Mouse (Mus musculus) mature B cell (primary cell): ENCODE results near the gene Pdzk1.

Source experiments
- in situ Hi-C: fragments of 300-500 bp; cut with MboI; formaldehyde crosslinking; loops from 2 replicates; pipeline ENCODE4 v1.14.3; 2019

Gene Pdzk1

GRCm38 (mm10) chr3:96836414-96836813, 7.3 kb downstream of the Pdzk1 start:
- in situ Hi-C loops, result no loop called here

GRCm38 (mm10) chr3:96838996-96839645, 10.0 kb downstream of the Pdzk1 start:
- in situ Hi-C loops, result no loop called here

DNA sequence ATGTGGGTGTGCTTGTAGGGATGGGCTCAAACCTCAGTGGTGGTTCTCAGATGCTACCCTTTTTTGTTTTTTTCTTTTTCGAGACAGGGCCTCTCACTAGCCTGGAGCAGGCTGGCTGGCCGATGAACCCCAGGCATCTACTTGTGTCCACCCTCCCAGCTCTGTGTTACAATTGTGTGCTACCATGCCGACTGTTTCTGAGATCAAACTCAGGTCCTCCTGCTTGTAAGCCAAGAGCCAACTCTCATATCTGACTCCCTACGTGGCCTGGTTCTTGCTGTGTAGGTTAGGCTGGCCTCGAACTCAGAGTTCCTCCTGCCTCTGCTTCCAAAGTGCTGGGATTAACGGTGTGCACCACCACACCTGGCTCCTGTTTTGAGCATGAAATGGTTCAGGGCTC, 16.1 kb downstream of the Pdzk1 start:
- in situ Hi-C loops, result no loop called here

DNA sequence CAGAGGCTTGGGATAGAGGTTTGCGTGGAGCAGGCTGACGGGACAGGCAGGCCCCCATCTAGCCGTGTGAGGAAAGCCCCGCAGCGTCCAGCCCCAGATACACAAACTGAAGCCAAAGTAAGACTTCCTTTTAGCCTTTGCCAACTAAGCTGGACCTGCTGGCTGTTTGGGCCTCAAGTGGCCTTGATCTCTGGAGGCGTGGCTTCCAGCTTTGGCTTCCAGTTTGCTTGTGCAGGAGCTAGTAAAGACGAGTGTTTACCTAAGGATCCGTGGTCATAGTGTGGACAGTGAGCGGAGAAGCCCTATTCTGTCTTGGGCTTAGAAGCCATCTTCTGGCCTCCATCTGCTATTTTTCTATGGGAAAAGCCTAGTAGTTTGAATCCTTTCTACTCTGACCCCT, 16.7 kb downstream of the Pdzk1 start:
- in situ Hi-C loops, result no loop called here

GRCm38 (mm10) chr3:96846985-96847384, 17.9 kb downstream of the Pdzk1 start:
- in situ Hi-C loops, result no loop called here

DNA sequence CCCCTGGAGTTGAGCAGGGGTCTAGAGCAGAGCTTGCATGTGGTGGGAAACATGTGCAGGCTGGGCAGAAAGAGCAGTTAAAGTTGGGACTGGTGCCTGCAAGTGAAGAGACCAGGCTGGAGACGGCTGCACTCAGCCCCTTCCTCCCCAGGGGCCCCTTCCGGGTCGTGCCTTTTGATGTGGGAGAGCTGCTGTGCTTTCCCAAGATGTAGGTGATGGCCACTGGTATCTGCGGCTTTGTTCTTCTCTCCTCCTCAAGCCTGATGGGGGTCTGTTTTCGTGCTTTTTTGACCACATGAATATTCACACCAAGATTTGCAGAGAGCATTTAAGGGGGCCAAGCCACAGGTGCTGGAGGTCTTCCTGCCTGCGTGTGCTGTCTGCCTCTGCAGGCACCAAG, 18.6 kb downstream of the Pdzk1 start:
- in situ Hi-C loops, result no loop called here

DNA sequence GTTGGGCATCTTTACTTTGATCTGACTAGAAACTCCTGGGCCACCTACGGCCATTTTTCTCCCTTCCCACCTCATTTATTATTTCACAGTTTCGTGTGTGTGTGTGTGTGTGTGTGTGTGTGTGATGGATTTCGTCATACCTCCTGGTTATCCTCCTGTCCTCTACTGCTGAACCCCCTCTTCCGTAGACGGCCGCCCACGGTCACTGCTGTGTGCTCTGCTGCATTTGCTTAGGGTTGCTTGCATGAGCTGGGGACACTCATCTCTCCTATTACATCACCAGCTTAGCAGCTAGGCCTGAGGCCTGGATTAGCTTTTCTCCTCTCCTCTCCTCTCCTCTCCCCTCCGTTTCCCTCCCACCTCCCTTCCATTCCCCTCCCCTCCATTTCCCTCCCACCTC, 19.4 kb downstream of the Pdzk1 start:
- in situ Hi-C loops, result no loop called here

DNA sequence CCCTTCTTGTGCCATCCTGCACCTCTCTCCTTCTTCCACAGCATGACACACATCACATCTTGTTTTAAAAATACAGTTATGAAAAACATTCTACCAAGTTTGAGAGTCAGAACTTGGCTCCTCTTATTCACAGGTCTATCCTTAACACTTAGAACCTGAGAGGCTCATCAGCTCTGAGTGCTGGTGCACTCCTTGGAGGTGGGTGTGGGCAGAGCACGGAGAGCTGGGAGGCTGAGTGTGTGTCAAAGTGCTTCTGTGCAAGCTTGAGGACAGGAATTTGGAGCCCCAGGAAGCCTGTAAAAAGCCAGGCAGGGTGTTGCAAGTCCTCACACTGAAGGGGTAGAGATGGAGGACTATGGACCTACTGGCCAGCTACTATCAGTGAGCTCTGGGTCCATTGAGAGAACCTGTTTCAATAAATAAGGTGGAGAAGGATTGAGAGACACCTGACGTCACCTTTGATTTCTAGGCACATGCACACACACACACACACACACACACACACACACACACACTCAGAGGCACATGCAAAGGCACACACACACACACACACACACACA, 20.2 kb downstream of the Pdzk1 start:
- in situ Hi-C loops, result no loop called here

- in situ Hi-C loops, result no loop called here
Observed at GRCm38 (mm10) chr3:96852561-96852960, 23.5 kb downstream of the Pdzk1 start.

DNA sequence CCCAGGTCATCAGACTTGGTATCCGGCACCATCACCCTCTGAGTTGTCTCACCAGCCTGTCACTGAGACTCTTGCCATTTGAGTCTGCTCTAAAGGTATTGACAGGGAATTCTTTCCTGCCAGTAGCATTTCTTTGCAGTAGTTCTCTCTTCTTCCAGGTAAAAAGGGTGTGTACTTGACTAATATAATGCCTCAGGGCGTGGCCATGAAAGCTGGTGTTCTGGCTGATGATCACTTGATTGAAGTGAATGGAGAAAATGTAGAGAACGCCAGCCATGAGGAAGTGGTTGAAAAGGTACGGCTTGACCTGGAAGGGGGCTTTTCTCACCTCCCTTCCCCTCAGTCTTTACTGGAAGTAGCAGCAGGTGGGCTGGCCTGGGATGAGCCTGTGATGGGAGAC, 25.3 kb downstream of the Pdzk1 start:
- in situ Hi-C loops, result no loop called here

GRCm38 (mm10) chr3:96855833-96856232, 26.7 kb downstream of the Pdzk1 start:
- in situ Hi-C loops, result no loop called here

DNA sequence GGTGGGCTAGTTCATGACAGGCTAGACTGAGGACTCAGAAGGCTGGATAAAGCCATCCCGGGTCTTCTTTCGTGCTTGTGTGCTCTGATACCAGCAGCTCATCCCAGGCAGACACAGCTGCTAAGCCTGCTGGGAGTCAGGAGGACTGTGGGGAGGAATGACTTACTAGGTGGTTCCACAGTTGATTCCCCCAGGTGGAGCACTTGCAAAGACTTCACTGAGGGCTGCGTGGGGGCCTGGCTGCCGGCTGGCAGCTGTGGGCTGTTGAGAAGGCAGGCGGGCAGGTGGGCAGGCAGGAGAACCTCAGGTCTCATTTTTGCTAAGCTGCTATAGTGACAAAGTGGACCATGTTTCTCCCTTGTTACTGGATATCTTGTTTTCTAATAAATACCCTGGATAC, 31.4 kb downstream of the Pdzk1 start:
- in situ Hi-C loops, result no loop called here

- in situ Hi-C loops, result no loop called here
Observed at GRCm38 (mm10) chr3:96867863-96868262, 38.8 kb downstream of the Pdzk1 start.

- in situ Hi-C loops, result no loop called here
Observed at GRCm38 (mm10) chr3:96868566-96868965, 39.5 kb downstream of the Pdzk1 start.

GRCm38 (mm10) chr3:96869091-96869490, 40.0 kb downstream of the Pdzk1 start:
- in situ Hi-C loops, result no loop called here

GRCm38 (mm10) chr3:96870270-96870669, 41.2 kb downstream of the Pdzk1 start:
- in situ Hi-C loops, result no loop called here

DNA sequence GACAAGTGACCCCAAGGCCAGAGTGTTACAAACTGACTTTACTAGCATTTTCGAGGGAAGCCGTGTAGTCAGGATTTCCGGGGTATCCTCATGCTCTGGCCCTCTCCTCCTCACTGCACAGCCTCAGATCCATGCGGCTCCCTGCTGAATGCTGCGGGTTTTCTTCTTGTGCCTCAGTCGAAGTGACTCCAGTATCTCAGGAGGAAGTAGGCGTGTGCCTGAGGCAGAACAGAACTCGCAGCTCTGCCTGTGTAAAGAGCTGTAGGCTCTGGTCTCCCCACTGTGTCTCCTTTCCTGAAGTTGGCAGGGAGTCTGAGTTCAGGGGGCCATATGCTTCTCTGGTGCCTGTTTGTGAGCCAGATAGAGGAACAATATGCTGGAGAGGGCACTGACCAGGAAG, 42.0 kb downstream of the Pdzk1 start:
- in situ Hi-C loops, result no loop called here

DNA sequence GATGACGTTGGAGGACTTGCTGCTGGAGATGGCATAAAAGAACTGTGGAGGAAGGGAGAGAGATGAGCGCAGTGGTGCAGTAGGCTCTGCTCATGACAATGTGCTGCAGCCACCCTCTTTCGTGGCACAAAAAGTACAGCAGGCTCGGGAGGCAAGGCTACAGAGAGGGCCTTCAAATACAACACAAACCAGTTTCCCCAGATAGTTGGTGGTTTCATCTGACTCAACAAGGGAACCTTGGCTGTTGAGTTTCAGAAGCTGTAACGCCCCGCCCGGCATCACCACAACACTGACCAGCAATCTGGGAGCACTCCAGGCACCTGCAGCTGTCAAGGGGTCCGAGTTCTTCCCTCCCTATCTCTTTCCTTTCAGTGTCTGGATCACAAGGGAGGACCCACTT, 43.4 kb downstream of the Pdzk1 start:
- in situ Hi-C loops, result no loop called here

GRCm38 (mm10) chr3:96874808-96875571, 45.9 kb downstream of the Pdzk1 start:
- in situ Hi-C loops, result no loop called here

DNA sequence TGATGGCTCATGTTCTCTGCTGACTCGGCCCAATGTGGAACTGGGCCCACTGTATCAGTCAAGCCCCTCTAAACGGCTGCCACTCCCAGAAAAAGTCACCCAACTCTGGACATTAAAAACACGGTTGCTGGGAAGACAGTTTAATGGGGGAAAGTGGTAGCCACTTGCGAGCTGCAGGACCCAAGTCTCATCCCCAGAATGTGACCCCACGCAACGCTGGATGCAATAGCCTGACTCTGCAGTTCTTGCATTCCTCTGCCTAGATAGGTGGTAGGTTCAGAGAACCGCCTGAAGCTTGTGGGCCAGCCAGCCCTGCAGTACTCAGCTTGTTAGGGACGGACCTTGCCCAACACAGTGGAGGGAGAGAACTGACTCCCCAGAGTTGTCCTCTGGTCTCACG, 50.5 kb downstream of the Pdzk1 start:
- in situ Hi-C loops, result no loop called here

DNA sequence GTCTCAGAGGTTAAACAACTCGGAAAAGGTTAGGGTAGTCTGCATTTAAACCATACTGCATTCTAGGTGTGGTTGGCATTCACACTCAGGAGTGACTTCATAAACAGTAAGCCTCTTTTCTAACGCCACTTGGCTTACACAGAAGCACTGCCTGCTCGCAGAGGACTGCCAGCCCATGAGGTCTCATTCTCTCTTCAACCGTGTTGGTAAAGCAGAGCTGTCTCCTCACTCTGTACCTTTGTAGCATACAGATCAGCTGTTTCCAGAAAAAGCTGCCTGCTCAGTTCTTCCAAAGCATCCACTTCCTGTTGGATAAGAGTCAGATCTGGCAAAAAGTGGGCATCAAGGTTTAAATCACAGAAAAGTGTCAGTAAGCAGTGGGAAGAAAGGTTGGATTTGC, 51.3 kb downstream of the Pdzk1 start:
- in situ Hi-C loops, result no loop called here

DNA sequence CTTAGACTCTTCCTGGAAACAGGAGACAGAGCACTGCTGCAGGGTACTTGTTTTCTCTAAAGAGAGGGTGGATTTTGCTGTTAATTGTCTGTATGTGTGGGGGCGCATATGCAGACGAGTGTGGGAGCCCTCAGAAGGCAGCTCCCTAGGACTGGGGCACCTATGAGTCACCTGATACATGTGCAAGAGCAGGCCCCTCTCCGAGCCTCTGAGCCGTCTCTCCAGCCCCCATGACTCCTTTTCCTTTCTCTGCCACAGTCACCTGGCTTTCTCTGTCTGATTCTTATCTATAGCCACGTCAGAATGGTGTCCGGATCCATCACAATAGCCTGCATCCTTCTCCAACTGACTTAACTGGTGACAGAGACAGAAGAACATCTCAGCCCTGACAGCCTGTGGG, 52.5 kb downstream of the Pdzk1 start:
- in situ Hi-C loops, result no loop called here

- in situ Hi-C loops, result no loop called here
Observed at GRCm38 (mm10) chr3:96882061-96882849, 53.2 kb downstream of the Pdzk1 start.
